Mouse (Mus musculus) kidney, embryonic 15.5 days (tissue): ENCODE measurements around the gene B020004J07Rik. TPM values are rescaled to one million over a fixed set of nuclear protein-coding genes. Genes with fewer than 3 reads are reported as not detected.
"Not testable (repeated sequence)": the region's sequence is repeated elsewhere in the genome, so short reads cannot be mapped to it uniquely, and the experiment has no call there.

ENCODE experiments used
- ATAC-seq: fragments of 200-750 bp; cut with Nextera tagmentation; replicated peaks from 2 replicates; pipeline ENCODE4 v1.8.0; 2017; ENCODE audit warnings: moderate TSS enrichment; ENCODE audit not compliant: low FRiP score
- H3K27ac ChIP-seq: fragments of 300-500 bp; sonication (generic); 2 replicates; pipeline ENCODE4 v1.5.1; 2015; ENCODE audit warnings: mild to moderate bottlenecking, inconsistent platforms
- H3K27me3 ChIP-seq: fragments of 300-500 bp; sonication (generic); 2 replicates; pipeline ENCODE4 v1.6.1; 2015; ENCODE audit warnings: inconsistent platforms
- H3K36me3 ChIP-seq: fragments of 300-500 bp; sonication (generic); 2 replicates; pipeline ENCODE4 v1.6.1; 2015; ENCODE audit warnings: inconsistent platforms
- H3K4me1 ChIP-seq: fragments of 300-500 bp; sonication (generic); 2 replicates; pipeline ENCODE4 v1.6.1; 2015; ENCODE audit warnings: inconsistent platforms
- H3K4me2 ChIP-seq: fragments of 300-500 bp; sonication (generic); 2 replicates; pipeline ENCODE4 v1.6.1; 2015; ENCODE audit warnings: moderate library complexity, mild to moderate bottlenecking, inconsistent platforms
- H3K4me3 ChIP-seq: fragments of 300-500 bp; sonication (generic); replicated peaks from 2 replicates; pipeline ENCODE4 v1.5.1; 2015; ENCODE audit warnings: mild to moderate bottlenecking, inconsistent platforms
- H3K9ac ChIP-seq: fragments of 300-500 bp; sonication (generic); 2 replicates; pipeline ENCODE4 v1.6.1; 2015; ENCODE audit warnings: mild to moderate bottlenecking, inconsistent platforms
- H3K9me3 ChIP-seq: fragments of 300-500 bp; sonication (generic); replicated peaks from 2 replicates; pipeline ENCODE4 v1.6.1; 2016; ENCODE audit warnings: inconsistent platforms
- WGBS: fragments of 180-500 bp; shearing (Covaris S2); methylation state at CpG from one replicate; pipeline ENCODE4 v1.1.7; 2015; ENCODE audit warnings: mixed read lengths; 5-methylcytosine and 5-hydroxymethylcytosine counted together
- polyA plus RNA-seq: library from polyadenylated mRNA; unstranded; fragments of >200 nt; fragmentation: Nextera tagmentation; extraction: Ambion mirVana; gene quantifications from 2 replicates; pipeline ENCODE4 v1.2.1, GENCODE M21; 2015

B020004J07Rik gene
- not detected in 2 replicates for polyA plus RNA-seq

DNA sequence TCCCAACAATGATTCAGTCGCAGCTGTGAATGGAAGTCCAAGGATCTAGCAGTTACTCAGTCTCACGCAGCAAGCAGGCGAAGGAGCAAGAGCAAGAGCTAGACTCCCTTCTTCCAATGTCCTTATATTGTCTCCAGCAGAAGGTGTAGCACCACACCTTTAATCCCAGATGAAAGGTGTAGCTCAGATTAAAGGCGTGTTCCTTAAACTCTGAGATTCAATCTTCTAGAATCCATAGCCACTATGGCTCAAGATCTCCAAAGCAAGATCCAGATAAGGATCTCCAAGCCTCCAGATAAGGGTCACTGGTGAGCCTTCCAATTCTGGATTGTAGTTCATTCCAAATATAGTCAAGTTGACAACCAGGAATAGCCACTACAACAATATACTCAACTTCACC is at the start of gene B020004J07Rik:
B020004J07Rik (minus strand) TSS at position 101 of the 400 bp plus-strand sequence.
- ATAC-seq, H3K4me2 ChIP-seq, H3K9me3 ChIP-seq, H3K9ac ChIP-seq, H3K4me1 ChIP-seq, H3K27me3 ChIP-seq, H3K36me3 ChIP-seq, H3K4me3 ChIP-seq, H3K27ac ChIP-seq: not testable (repeated sequence)
- WGBS, result 93% methylated on average over 4 of the region's 4 CpGs

DNA sequence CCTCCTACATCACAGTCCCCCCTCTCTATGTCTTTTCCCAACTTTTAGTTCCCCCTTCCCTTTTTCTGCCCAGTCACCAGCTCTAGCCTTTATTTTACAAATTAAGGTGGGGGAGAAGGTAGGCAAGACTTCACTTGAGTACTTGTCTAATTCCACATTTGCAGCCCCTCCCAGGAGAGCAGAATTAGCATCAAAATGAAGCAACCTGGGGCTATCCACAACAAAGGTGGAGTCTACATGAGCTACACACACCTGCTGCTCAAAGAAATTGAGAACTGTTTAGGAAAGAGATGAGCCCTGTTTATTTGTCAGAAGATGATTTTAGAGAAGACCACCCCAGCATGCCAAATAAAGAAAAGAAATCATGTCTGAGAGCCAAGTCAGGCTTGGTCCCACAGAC is 45.6 kb upstream of the B020004J07Rik start:
- Histone ChIP-seq H3K27ac (no peak overlapping the region), H3K9ac (no peak overlapping the region), H3K27me3 (no peaks in the 10 kb centered on the region), H3K4me1 (no peaks in the 10 kb centered on the region), H3K4me2 (no peak overlapping the region), H3K9me3 (0 out of 2 replicates have a peak, but pooled peaks cover 3% of the 10 kb centered on the region), H3K36me3 (no peaks in the 10 kb centered on the region), H3K4me3 (no peak overlapping the region)
- ATAC-seq, result no peak

DNA sequence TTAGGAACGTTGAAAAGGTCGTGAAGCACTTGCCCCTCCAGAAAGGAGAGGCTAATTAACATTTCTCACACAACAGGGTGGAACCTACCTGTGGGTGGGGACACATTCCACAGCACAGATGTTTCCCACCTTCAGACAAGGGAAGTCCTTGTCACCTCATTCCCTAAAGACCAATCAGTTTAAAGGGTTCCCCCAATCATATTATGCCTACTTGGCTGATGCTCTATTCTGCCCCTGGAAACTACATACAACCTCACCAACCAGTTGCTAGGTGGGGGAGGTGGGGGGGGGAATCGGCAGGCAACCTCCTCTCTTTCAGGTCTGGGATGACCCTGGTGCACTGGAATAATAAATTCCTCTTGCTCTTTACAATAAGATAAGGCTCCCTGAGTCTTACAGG is 39.8 kb upstream of the B020004J07Rik start:
- Histone ChIP-seq H3K4me2 (no peak overlapping the region), H3K27ac (no peak overlapping the region), H3K27me3 (no peaks in the 10 kb centered on the region), H3K36me3 (no peaks in the 10 kb centered on the region), H3K9ac (no peak overlapping the region), H3K4me1 (no peaks in the 10 kb centered on the region), H3K9me3 (no peaks in the 10 kb centered on the region), H3K4me3 (no peak overlapping the region)
- no peak for ATAC-seq
- 28% methylated on average over 3 of the region's 3 CpGs for WGBS

DNA sequence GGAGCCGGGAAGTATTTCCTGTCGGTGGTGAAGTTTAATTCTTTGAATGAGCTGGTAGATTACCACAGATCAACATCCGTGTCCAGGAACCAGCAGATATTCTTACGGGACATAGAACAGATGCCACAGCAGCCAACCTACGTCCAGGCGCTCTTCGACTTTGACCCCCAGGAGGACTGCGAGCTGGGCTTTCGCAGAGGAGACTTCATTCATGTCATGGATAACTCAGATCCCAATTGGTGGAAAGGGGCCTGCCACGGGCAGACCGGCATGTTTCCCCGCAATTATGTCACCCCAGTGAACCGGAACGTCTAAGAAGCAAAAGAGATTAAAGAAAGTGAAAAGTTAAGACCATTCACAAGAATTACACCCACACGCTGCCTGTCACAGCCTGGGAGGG is 31.9 kb upstream of the B020004J07Rik start:
- not testable (repeated sequence) for H3K27ac ChIP-seq, H3K4me1 ChIP-seq, H3K36me3 ChIP-seq, H3K9ac ChIP-seq, H3K4me2 ChIP-seq, H3K4me3 ChIP-seq, H3K27me3 ChIP-seq, H3K9me3 ChIP-seq
- WGBS, result 54% methylated on average over 15 of the region's 15 CpGs
- peak; percentile 58; the same call in 1 of the 2 replicates for ATAC-seq

DNA sequence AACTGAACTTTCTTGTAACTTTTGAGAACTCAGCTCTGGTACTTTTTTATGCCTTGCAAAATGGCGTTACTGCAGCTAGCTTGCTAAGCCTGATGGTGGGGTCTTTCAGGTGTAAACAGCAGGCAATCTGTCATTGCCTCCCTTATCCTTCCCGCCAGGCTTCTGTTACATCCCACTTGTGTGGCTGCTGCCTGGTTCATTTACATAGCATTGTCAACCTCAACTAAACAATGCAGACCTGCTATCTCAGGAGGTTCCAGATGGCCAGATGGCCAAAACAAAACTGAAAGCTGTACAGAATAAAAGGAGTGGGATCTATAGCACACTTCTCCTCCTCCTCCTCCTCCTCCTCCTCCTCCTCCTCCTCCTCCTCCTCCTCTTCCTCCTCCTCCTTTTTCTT is 28.2 kb upstream of the B020004J07Rik start:
- not testable (repeated sequence) for H3K9ac ChIP-seq, H3K4me1 ChIP-seq, H3K27ac ChIP-seq, H3K36me3 ChIP-seq, H3K4me2 ChIP-seq, H3K9me3 ChIP-seq, H3K27me3 ChIP-seq, ATAC-seq, H3K4me3 ChIP-seq
- 50% methylated on average over 2 of the region's 2 CpGs for WGBS

DNA sequence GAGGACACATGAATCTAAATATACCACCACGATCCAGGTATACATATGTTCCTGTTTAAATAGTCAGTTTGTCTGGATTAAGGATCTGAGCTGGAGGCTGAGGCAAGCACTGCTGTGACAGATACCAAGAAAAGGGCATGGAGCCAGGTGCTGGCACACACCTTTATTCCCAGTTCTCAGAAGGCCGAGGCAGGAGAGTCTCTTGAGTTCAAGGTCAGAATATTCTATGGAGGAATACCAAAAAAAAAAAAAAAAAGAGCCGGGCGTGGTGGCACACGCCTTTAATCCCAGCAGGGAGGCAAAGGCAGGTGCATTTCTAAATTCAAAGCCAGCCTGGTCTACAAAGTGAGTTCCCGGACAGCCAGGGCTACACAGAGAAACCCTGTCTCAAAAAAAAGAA is 18.5 kb upstream of the B020004J07Rik start:
- WGBS, result 90% methylated on average over 6 of the region's 6 CpGs
- no peaks in the 10 kb centered on the region for H3K9me3 ChIP-seq
- no peak for ATAC-seq
- no peaks in the 10 kb centered on the region for H3K36me3 ChIP-seq
- H3K4me3 ChIP-seq, result no peak overlapping the region
- no peak overlapping the region for H3K9ac ChIP-seq
- H3K4me1 ChIP-seq, result no peaks in the 10 kb centered on the region
- H3K27ac ChIP-seq, result no peak overlapping the region
- H3K4me2 ChIP-seq, result no peak overlapping the region
- no peaks in the 10 kb centered on the region for H3K27me3 ChIP-seq

DNA sequence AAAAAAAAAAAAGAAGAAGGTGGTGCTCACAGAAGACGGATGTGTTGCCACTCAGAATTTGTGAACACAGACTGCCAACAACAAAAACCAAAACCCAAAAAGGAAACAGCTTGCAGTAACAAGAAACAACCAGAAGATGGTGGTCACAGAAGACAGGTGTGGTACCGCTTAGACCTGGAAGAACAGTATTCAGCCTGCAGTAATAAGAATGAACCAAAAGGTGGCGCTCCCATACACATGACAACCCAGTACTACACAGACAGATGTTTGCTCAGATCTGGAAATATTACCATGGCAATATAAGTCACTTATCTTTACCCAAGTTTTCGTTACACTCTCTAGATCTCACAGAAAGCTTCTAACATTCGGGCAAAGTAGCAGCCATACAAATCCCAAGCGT is 17.1 kb upstream of the B020004J07Rik start:
- H3K4me1 ChIP-seq, result no peaks in the 10 kb centered on the region
- no peaks in the 10 kb centered on the region for H3K36me3 ChIP-seq
- 41% methylated on average over 6 of the region's 6 CpGs for WGBS
- H3K27me3 ChIP-seq, result no peaks in the 10 kb centered on the region
- no peak overlapping the region for H3K9ac ChIP-seq
- no peak overlapping the region for H3K27ac ChIP-seq
- H3K9me3 ChIP-seq, result no peaks in the 10 kb centered on the region
- ATAC-seq, result peak; percentile 67; the same call in 1 of the 2 replicates
- no peak overlapping the region for H3K4me3 ChIP-seq
- H3K4me2 ChIP-seq, result no peak overlapping the region

DNA sequence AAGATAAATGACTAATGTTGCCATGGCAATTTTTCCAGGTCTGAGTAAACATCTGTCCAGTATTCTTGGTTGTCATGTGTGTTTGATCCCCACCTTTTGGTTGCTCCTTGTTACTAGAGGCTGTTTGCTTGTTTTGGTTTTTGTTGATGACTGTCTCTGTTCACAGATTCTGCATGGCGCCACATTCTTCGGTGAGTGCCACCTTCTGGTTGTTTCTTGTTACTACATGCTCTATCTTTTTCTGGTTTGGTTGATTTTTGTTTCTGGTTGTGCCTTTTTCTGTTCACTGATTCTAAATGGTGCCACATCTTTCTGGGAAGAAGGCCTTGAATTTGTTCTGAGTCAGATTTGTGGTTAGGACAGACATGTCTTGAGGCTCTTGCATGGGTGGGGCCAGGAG is 7.1 kb upstream of the B020004J07Rik start:
- Histone ChIP-seq H3K4me2 (no peak overlapping the region), H3K27me3 (no peaks in the 10 kb centered on the region), H3K27ac (no peak overlapping the region), H3K4me3 (no peak overlapping the region), H3K36me3 (no peaks in the 10 kb centered on the region), H3K4me1 (no peaks in the 10 kb centered on the region), H3K9me3 (peaks cover 12% of the 10 kb centered on the region), H3K9ac (no peak overlapping the region)
- ATAC-seq, result no peak
- 73% methylated on average over 2 of the region's 2 CpGs for WGBS

Other genes starting within 250 kb of the B020004J07Rik start
- 86.1 and 88.3 TPM in 2 replicates for gene Leprot, start 196.3 kb downstream of the B020004J07Rik start, polyA plus RNA-seq
- 3.9 and 4.5 TPM in 2 replicates for gene Lepr, start 126.6 kb downstream of the B020004J07Rik start, polyA plus RNA-seq
- not detected in 2 replicates for gene C130073F10Rik, start 49.8 kb upstream of the B020004J07Rik start, polyA plus RNA-seq
- gene Gm12800, start 65.1 kb upstream of the B020004J07Rik start, polyA plus RNA-seq, result not detected in 2 replicates
- not detected in 2 replicates for gene Gm12794, start 96.4 kb upstream of the B020004J07Rik start, polyA plus RNA-seq
- not detected in 2 replicates for gene Gm12790, start 137.0 kb upstream of the B020004J07Rik start, polyA plus RNA-seq
- not detected in 2 replicates for gene Gm12789, start 142.6 kb upstream of the B020004J07Rik start, polyA plus RNA-seq
- gene Pde4b, start 243.5 kb upstream of the B020004J07Rik start, polyA plus RNA-seq, result 11.7 and 13.6 TPM in 2 replicates